18 mouse cellular contexts compared by ENCODE assay signal in the genomic region with DNA sequence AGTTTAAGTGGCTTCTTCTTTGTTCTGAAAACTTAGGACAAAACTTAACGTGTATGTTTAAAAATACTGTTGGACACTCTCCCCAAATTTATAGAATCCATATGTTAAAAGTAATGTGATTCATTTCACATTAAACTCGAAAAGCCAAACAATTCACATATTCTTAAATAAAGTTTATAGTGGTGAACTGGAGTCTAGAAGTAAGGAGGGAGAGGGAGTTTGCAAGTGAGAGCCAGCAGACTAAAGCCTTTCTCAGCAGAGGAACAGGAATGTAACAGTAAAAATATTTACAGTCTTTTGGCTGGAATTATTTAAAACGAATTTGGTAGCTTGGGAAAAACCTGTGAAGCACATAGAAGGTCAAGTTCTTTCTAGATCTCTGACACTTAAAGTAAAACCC. TPM values are rescaled to one million over a fixed set of nuclear protein-coding genes. Genes with fewer than 3 reads are reported as not detected.
"Had no signal": no experiment of that assay in that cellular context is flagged by ENCODE, and none has a peak within 500 bp of the region (broad histone marks: within the 10 kb centered on the region; RNA-seq: fewer than 3 reads in every experiment).

No protein-coding gene starts in this region.

- H3K4me1 ChIP-seq: liver, embryonic 12.5 days; midbrain, embryonic 12.5 days; neural tube, embryonic 13.5 days had no signal

- ATAC-seq: liver, embryonic 12.5 days; midbrain, embryonic 16.5 days had no signal

- H3K4me2 ChIP-seq: liver, embryonic 12.5 days; lung, embryonic 15.5 days; midbrain, embryonic 12.5 days; neural tube, embryonic 13.5 days had no signal

- H3K9me3 ChIP-seq: liver, embryonic 12.5 days; lung, embryonic 15.5 days; midbrain, embryonic 12.5 days; neural tube, embryonic 13.5 days had no signal

- H3K9ac ChIP-seq: liver, embryonic 12.5 days; lung, embryonic 15.5 days; midbrain, embryonic 12.5 days; neural tube, embryonic 13.5 days had no signal

- DNase-seq: kidney, adult 18-20 months; kidney, postnatal 25 days; right cerebral cortex, postnatal 14 days; thymus, adult 2 months; thymus, postnatal 25 days had no signal

- H3K27me3 ChIP-seq: liver, embryonic 12.5 days; lung, embryonic 15.5 days; midbrain, embryonic 12.5 days; neural tube, embryonic 13.5 days had no signal

- H3K36me3 ChIP-seq: liver, embryonic 12.5 days; lung, embryonic 15.5 days; midbrain, embryonic 12.5 days; neural tube, embryonic 13.5 days had no signal

- H3K27ac ChIP-seq: left cerebral cortex, adult 2 months; liver, embryonic 12.5 days; lung, embryonic 15.5 days; midbrain, embryonic 12.5 days; neural tube, embryonic 13.5 days had no signal

- H3K4me3 ChIP-seq: left cerebral cortex, adult 2 months; liver, embryonic 12.5 days; lung, embryonic 15.5 days; midbrain, embryonic 12.5 days; neural tube, embryonic 13.5 days had no signal

RNA-seq across cellular contexts. Expression of gene Kera, which starts 15.6 kb away (rescaled TPM):
- total RNA-seq: left cerebral cortex, adult 2 months; left cerebral cortex, postnatal 14 days; megakaryocyte-erythroid progenitor cell, adult 5-6 weeks had no signal
- polyA plus RNA-seq: liver, embryonic 12.5 days; midbrain, embryonic 16.5 days; spleen, adult 2 months; testis, adult 2 months; thymus, adult 2 months had no signal

RNA-seq across cellular contexts. Expression of gene Lum, which starts 26.1 kb away (rescaled TPM):
- total RNA-seq: megakaryocyte-erythroid progenitor cell, adult 5-6 weeks had no signal

RNA-seq across cellular contexts. Expression of gene Epyc, which starts 52.8 kb away (rescaled TPM):
- total RNA-seq: layer of hippocampus, postnatal 25 days; megakaryocyte-erythroid progenitor cell, adult 5-6 weeks had no signal
- polyA plus RNA-seq: kidney, embryonic 14.5 days; liver, embryonic 16.5 days; spleen, adult 2 months had no signal
